Mouse (Mus musculus) inflammation-experienced regulatory T-cells, adult 16 weeks (primary cell): ENCODE data around the gene Tgfbr3l. TPM values are rescaled to one million over a fixed set of nuclear protein-coding genes. Genes with fewer than 3 reads are reported as not detected.

Experiments used
- polyA plus RNA-seq: library from polyadenylated mRNA; unstranded; fragments of 100-300 nt; shearing (Covaris generic); gene quantifications from one replicate; pipeline ENCODE4 v1.2.1, GENCODE M21; 2017

Gene Tgfbr3l
- 10.4 TPM for polyA plus RNA-seq

DNA sequence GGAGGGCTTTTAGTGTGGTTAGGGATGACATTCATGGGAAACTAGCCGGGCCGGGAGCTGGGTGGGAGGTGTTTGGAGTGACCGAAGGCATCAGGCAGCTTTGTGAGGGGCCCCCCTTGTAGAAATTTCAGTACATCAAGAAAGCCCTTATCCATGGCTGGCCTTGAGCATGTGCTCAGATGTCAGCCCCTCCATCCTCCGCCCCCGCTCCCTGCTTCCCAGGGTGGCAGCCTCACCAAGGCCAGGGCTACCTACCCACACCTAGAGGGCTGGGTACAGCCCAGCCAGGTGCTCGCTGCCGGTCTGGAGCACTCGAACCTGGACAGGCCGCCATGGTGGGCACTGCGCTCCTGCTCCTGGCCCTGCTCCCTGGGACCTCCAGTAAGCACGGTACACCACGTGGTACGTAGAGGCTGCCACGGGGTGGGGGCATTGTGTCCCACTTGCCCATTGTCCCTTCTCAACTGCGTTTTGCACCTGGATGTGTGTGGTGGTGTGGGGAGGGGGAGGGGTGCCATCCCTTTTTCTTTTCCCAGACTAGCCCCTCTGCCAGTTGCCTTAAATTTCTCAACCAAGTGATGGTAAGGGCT, at the start of gene Tgfbr3l:
Gene Tgfbr3l, plus strand, starts transcription at position 264 of the 590 bp plus-strand sequence.

DNA sequence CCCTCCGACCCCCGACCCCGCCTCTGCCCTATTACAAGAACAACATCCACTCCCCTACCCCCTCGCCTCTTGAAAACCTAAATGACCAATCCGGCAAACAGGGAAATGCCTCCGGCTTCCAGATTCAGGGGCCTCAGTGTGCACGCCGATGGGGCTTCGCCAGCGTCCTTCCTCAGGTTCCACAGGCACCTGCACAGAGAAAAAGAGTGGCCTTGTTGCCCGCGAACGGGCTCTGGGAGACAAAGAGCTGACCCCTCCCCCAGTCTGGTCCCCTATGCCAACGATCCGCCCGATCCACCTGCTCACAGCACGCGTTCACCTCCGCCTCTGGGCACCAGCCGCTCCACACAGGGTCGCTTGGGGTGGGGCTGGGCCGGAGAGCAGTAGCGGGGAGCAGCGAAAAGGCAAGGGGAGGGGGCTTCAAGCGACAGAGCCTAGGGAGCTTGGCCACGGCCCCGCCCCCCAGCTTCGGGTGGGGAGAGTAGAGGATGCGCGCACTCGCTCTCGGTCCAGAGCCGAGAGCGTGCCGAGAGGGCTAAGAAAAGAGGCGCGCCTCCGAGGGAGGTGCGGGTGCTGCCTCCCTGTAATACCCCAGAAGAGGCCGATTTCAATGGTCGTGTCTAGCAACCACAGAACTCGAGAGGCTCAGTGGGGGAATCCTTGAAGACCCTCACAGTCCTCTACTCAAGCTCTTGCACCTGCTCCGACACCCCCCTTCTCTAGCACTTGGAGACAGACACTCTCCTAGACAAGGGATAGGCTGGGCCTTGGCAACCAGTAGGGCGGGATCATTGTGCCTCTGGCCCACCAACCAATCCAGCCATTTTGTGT, 31.0 kb upstream of the Tgfbr3l start, which contains the start of gene Prr36:
Gene Prr36, minus strand, starts transcription at position 669 of the 831 bp plus-strand sequence.

DNA sequence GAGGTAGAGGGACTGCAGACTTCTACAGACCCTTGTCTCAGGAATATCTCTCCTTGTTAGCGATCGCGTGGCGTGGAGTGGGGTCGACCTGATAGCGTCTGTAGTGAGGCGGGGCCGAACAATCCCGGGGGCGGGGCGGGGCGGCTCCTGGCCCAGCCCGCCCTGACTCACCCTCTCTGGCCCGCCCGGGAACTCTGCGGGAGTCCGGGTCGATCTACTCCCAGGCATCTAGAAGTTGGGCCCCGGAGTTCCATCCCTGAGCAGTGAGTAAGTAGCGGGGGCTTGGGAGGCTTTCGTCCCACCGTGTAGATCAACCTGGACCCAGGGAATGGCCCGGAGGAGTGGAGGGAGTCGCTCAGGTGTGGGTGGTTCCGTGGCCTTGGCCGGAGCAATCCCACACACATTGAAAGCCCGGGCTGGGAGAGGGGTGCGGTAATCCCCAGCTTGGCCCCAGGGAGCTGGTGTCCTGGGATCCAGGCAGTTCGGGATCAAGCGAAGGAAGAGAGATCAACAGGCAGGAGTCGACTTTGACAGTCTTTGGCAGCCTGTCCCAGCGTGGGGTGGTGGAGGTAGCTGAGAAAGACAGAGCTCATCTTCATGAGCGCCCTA, 21.2 kb upstream of the Tgfbr3l start, which contains the start of gene Lrrc8e:
Gene Lrrc8e, plus strand, starts transcription at position 89 of the 609 bp plus-strand sequence.

DNA sequence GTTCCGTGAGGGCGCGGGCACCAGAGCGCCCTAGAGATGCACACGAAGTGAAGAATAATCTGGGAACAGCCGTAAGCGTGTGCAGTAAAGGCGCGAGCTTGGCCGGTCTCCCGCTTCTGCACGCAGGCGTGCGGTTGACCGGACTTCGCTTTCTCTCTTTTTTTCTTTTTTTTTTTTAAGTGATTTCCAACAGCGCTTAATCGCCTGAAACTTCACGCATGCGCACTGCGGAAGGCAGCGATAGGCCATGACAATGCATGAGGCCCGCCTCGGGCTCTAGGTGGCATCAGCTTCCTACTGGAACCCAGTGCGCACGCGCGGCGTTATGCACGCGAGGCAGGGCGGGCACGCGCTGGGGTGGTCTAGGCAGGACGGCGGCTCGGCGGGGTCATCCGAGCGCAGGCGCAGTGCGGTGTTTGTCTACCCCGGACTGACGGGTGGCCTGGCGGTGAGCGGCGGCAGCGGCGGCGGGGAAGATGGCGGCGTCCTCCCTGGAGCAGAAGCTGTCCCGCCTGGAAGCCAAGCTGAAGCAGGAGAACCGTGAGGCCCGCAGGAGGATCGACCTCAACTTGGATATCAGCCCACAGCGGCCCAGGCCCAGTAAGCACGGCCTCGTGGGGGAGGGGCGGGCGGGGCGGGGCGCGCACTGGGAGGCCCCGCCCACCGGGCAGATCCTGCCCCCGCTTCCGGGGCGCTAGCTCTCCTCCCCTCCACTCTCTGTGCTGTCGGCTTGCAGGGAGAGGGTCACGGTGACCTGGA, 9.4 kb upstream of the Tgfbr3l start, which contains the start of the genes Map2k7 and Gm49320:
Gene Map2k7, plus strand, starts transcription at position 307 of the 759 bp plus-strand sequence.
Gene Gm49320, plus strand, starts transcription at position 432 of the 759 bp plus-strand sequence.

DNA sequence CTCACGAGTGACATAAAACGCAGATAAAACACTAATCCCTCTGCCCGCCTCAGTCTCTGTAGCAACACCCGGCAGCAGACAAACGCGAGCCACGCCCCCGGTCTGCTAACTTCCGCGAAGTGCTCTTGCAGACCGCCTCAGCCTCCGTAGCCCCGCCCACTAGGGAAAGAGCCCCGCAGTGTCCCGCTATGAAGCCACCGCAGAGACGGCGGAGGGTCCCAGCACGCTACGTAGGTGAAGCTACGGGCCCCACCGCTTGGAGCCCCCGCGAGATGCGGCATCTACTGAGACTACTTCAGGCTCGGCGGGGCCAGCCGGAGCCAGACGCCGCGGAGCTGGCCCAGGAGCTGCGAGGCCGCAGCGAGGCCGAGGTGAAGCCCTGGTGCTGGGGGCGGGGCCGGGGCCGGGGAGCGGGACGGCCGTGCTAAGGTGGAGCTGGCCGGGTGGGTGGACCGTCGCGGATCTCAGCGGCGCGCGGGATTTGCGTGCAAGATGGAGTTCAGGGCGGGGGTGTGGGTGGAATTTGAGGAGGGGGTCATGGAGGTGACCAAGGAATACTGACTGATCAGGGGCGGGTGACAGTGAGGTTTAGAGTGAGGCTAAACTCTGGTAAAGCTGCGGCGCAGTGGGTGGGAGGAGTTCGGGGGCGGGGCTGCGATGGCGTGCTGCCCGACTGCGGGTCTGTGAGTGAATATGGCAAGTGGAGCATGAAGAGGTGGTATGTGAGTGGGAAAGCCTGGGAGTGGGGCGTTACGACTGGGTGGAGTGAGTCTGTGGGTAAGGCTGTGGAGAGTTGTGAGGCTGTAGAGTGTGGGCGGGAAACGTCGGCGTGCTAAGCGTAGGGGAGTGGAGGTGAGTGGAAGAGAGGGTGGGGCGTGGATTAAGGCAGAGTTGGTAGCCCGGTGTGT, 5.2 kb downstream of the Tgfbr3l start, which contains the start of gene Snapc2:
Gene Snapc2, plus strand, starts transcription at position 147 of the 908 bp plus-strand sequence.

GRCm38 (mm10) chr8:4259125-4259804, 11.3 kb downstream of the Tgfbr3l start, which contains the start of gene Ctxn1:
Gene Ctxn1, minus strand, starts transcription at chr8:4259274.

GRCm38 (mm10) chr8:4275275-4276110, 27.5 kb downstream of the Tgfbr3l start, which contains the start of gene Timm44:
Gene Timm44, minus strand, starts transcription at chr8:4275913.

Other genes with a start within 250 kb of the Tgfbr3l start
- not detected for gene Cd209f, start 142.4 kb upstream of the Tgfbr3l start, polyA plus RNA-seq
- not detected for gene Cd209g, start 114.1 kb upstream of the Tgfbr3l start, polyA plus RNA-seq
- gene Evi5l, start 81.6 kb upstream of the Tgfbr3l start, polyA plus RNA-seq: 19.4 TPM
- gene Prr36, start 30.8 kb upstream of the Tgfbr3l start, polyA plus RNA-seq: 0.29 TPM
- 0.29 TPM for gene Lrrc8e, start 21.4 kb upstream of the Tgfbr3l start, polyA plus RNA-seq
- 74.4 TPM for gene Map2k7, start 9.5 kb upstream of the Tgfbr3l start, polyA plus RNA-seq
- gene Gm49320, start 9.3 kb upstream of the Tgfbr3l start, polyA plus RNA-seq: 0.82 TPM
- 33.3 TPM for gene Snapc2, start 4.9 kb downstream of the Tgfbr3l start, polyA plus RNA-seq
- gene Ctxn1, start 11.1 kb downstream of the Tgfbr3l start, polyA plus RNA-seq: 0.40 TPM
- gene Timm44, start 27.7 kb downstream of the Tgfbr3l start, polyA plus RNA-seq: 62.2 TPM
- gene Ccl25, start 77.0 kb downstream of the Tgfbr3l start, polyA plus RNA-seq: 15.7 TPM
- 18.7 TPM for gene Elavl1, start 77.2 kb downstream of the Tgfbr3l start, polyA plus RNA-seq
- 95.5 TPM for gene Cers4, start 244.8 kb downstream of the Tgfbr3l start, polyA plus RNA-seq